Mouse (Mus musculus): Measurements from ENCODE around the gene G530012D18Rik.
"Not testable (repeated sequence)": the region's sequence is repeated elsewhere in the genome, so short reads cannot be mapped to it uniquely, and the experiment has no call there.

The G530012D18Rik gene

DNA sequence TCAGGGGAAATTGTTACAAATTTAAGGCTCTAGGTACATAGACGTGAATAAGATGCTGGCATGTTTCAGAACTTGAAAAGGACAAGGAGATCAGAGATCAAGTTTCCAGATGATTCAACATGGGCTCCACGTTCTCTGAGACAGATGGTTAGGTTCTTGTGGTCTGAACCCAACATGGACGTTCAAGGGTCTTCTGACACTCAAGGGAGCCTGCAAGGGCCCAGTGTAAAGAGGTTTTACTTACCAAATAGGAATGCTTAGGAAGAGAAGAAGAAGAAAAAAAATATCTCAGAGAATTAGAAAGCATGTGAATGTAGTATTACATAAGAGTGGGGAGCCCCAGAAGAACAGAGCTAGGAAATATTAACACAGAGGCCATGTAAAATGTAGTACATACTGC is 40.3 kb downstream of the G530012D18Rik start:
- DNase-seq (ENCODE audit: low spot score in 2 of 2), result not testable (repeated sequence)

DNA sequence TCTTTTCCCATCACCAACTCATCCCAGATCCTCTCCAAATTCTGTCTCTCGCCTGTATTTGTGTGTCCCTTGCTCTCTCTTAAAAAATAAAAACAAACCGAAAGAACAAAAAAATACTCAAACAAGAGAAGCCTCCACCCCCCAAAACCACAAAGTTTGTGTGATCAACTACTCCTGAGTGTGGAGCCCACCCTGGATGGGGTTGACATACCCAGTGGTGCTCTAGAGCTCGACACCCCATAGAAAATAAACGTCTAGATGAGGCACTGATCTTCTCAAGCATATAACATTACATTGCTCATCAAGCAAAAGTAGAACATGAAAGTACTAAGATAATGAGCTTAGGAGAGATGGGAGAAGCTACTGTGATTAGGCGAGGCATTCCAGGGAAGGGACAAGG is 41.7 kb downstream of the G530012D18Rik start:
- DNase-seq (ENCODE audit: low spot score in 2 of 2), result not testable (repeated sequence)

- not testable (repeated sequence) for DNase-seq (ENCODE audit: low spot score in 2 of 2)
These were observed 43.2 kb downstream of the G530012D18Rik start for GRCm38 (mm10) chr1:85618689-85619088.

All from spleen, postnatal 14 days (tissue).